Mouse (Mus musculus): ENCODE data around the gene Nelfcd. TPM values are rescaled to one million over a fixed set of nuclear protein-coding genes. Genes with fewer than 3 reads are reported as not detected.
A peak's percentile ranks its signal among the peaks of the same experiment; 100 is the strongest.

The Nelfcd gene
- polyA plus RNA-seq, 1 experiment from 2014 or later: 31.0 TPM

DNA sequence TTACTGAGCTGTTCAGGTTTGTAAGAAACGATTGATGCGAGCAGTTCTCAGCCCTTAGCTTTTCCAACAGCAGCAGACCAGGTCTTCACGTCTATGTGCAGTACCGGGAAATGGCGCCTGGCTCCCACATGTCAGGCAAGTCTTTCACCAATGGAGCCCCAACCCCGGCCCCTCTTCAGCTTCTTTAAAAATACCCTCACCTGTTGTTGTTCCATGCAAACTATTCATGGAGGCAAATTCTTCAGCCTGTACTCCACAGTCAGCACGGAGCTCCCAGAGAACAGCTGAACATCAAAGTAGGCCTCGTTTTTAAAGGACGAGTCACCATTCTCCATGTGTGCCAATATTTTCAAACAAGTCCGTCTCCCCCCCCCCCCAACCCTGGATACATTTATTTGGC is 19.0 kb upstream of the Nelfcd start:
- no peaks in the 10 kb centered on the region for H3K9me3 ChIP-seq (ENCODE audit: control insufficient read depth)
- no peak overlapping the region for H3K4me3 ChIP-seq (ENCODE audit: low read depth, low read length)
- H3K9ac ChIP-seq (ENCODE audit: low read depth, low read length): no peak overlapping the region
- TF ChIP-seq CTCF (IDR thresholded peaks at IDR 0.05; ENCODE audit: low read depth): no peak
- ATAC-seq: no peak
- no peaks in the 10 kb centered on the region for H3K4me1 ChIP-seq (replicated peaks; ENCODE audit: control insufficient read depth, insufficient read depth, low read length)
- H3K27me3 ChIP-seq (replicated peaks; ENCODE audit: control insufficient read depth, insufficient read depth, low read length): no peaks in the 10 kb centered on the region
- 87% methylated on average over 10 of the region's 10 CpGs for WGBS
- H3K36me3 ChIP-seq (ENCODE audit: control insufficient read depth, insufficient read depth): no peaks in the 10 kb centered on the region
- no peak overlapping the region for H3K4me2 ChIP-seq (replicated peaks; ENCODE audit: low read depth)
- H3K27ac ChIP-seq (ENCODE audit: low read depth, low read length): no peak overlapping the region

DNA sequence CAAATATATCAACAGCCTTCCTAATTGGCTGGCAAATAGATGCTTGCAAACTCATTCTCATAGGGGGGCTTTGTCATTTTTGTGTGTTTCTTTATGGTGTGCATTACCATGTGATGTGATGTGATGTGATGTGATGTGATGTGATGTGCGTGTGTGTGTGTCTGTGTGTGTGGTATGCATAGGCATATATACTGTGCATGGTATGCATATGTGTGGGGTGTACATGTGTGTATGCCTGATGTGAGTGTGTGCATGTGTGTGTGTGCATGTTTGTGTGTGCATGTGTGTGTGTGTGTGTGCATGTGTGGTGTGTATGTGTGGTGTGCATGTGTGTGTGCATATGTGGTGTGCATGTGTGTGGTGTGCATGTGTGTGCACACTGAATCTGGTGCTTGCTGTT is 18.5 kb upstream of the Nelfcd start:
- Histone ChIP-seq H3K36me3 (ENCODE audit: control insufficient read depth, insufficient read depth) (no peaks in the 10 kb centered on the region), H3K27me3 (replicated peaks; ENCODE audit: control insufficient read depth, insufficient read depth, low read length) (no peaks in the 10 kb centered on the region), H3K9ac (ENCODE audit: low read depth, low read length) (no peak overlapping the region), H3K9me3 (ENCODE audit: control insufficient read depth) (no peaks in the 10 kb centered on the region), H3K4me2 (replicated peaks; ENCODE audit: low read depth) (no peak overlapping the region), H3K27ac (ENCODE audit: low read depth, low read length) (no peak overlapping the region), H3K4me1 (replicated peaks; ENCODE audit: control insufficient read depth, insufficient read depth, low read length) (no peaks in the 10 kb centered on the region), H3K4me3 (ENCODE audit: low read depth, low read length) (no peak overlapping the region)
- WGBS: 92% methylated on average over 1 of the region's 1 CpGs
- no peak for TF ChIP-seq CTCF (IDR thresholded peaks at IDR 0.05; ENCODE audit: low read depth)
- ATAC-seq: no peak

DNA sequence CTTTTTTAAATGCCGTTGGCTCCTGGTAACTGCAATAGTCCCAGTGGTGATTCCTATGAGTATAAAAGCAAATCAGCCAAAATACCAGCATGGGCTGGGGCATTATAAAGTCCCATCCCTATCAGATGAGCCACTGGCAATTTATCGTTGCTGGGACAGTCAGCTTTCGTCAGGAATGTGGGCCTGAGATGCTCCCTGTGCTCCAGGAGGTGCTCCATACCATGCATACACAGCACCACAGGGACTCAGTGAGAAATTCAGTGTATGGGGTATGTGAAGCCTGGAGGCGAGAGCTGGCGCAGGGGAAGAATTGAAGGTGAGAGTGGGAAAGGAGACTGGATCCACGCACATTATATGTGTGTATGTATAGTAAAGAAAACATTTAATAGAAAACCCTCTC is 17.7 kb upstream of the Nelfcd start:
- H3K36me3 ChIP-seq (ENCODE audit: control insufficient read depth, insufficient read depth): no peaks in the 10 kb centered on the region
- no peak overlapping the region for H3K27ac ChIP-seq (ENCODE audit: low read depth, low read length)
- H3K4me2 ChIP-seq (replicated peaks; ENCODE audit: low read depth): no peak overlapping the region
- no peaks in the 10 kb centered on the region for H3K27me3 ChIP-seq (replicated peaks; ENCODE audit: control insufficient read depth, insufficient read depth, low read length)
- no peaks in the 10 kb centered on the region for H3K9me3 ChIP-seq (ENCODE audit: control insufficient read depth)
- H3K4me1 ChIP-seq (replicated peaks; ENCODE audit: control insufficient read depth, insufficient read depth, low read length): no peaks in the 10 kb centered on the region
- TF ChIP-seq CTCF (IDR thresholded peaks at IDR 0.05; ENCODE audit: low read depth): no peak
- 86% methylated on average over 6 of the region's 6 CpGs for WGBS
- H3K4me3 ChIP-seq (ENCODE audit: low read depth, low read length): no peak overlapping the region
- ATAC-seq: no peak
- H3K9ac ChIP-seq (ENCODE audit: low read depth, low read length): no peak overlapping the region

DNA sequence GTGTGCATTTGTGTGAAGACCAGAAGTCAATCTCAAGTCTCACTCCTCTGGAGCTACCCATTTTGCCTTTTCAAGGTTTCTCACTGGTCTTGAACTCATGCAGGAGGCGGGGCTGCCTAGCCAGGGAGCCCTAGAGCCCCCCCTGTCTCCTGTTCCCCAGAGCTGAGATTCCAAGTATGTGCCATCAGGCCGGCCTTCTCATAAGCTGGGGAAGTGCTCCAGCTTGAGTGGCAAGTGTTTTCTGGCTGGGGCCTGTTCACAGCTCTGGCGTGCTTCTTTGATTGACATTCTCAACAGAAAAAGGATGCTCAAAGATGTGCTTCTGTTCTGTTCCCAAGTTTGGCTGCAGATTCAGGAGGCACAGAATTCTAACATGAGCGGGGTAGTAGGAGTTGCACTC is 15.2 kb upstream of the Nelfcd start:
- H3K27ac ChIP-seq (ENCODE audit: low read depth, low read length): no peak overlapping the region
- H3K9me3 ChIP-seq (ENCODE audit: control insufficient read depth): no peaks in the 10 kb centered on the region
- no peaks in the 10 kb centered on the region for H3K36me3 ChIP-seq (ENCODE audit: control insufficient read depth, insufficient read depth)
- no peak overlapping the region for H3K4me3 ChIP-seq (ENCODE audit: low read depth, low read length)
- no peak overlapping the region for H3K9ac ChIP-seq (ENCODE audit: low read depth, low read length)
- ATAC-seq: no peak
- no peak for TF ChIP-seq CTCF (IDR thresholded peaks at IDR 0.05; ENCODE audit: low read depth)
- no peak overlapping the region for H3K4me2 ChIP-seq (replicated peaks; ENCODE audit: low read depth)
- 82% methylated on average over 4 of the region's 4 CpGs for WGBS
- no peaks in the 10 kb centered on the region for H3K27me3 ChIP-seq (replicated peaks; ENCODE audit: control insufficient read depth, insufficient read depth, low read length)
- H3K4me1 ChIP-seq (replicated peaks; ENCODE audit: control insufficient read depth, insufficient read depth, low read length): no peaks in the 10 kb centered on the region

DNA sequence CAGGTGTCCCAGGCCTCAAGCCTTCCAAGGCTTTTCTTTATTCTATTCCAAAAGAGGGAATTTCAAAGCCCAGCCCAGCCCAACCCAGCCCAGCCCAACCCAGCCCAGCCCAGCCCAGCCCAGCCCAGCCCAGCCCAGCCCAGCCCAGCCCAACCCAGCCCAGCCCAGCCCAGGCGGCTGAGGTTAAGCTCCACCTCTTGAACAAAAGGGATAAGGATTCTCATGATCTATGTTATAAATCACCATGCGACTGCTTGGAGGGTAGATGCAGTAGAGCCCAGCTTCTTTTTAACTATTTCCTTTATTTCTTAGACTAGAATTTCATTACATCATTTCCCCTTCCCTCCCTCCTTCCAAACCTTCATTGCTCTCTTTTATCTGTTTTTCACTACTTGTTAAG is 5.4 kb upstream of the Nelfcd start:
- no peak for TF ChIP-seq CTCF (IDR thresholded peaks at IDR 0.05; ENCODE audit: low read depth)
- Histone ChIP-seq H3K27ac (ENCODE audit: low read depth, low read length) (no peak overlapping the region), H3K4me3 (ENCODE audit: low read depth, low read length) (no peak overlapping the region), H3K36me3 (ENCODE audit: control insufficient read depth, insufficient read depth) (no peaks in the 10 kb centered on the region), H3K4me1 (replicated peaks; ENCODE audit: control insufficient read depth, insufficient read depth, low read length) (no peaks in the 10 kb centered on the region), H3K4me2 (replicated peaks; ENCODE audit: low read depth) (no peak overlapping the region), H3K27me3 (replicated peaks; ENCODE audit: control insufficient read depth, insufficient read depth, low read length) (no peaks in the 10 kb centered on the region), H3K9me3 (ENCODE audit: control insufficient read depth) (no peaks in the 10 kb centered on the region), H3K9ac (ENCODE audit: low read depth, low read length) (no peak overlapping the region)
- 39% methylated on average over 2 of the region's 2 CpGs for WGBS
- 0 out of 2 replicates have a peak, but pooled peaks have one; percentile 33 for ATAC-seq

DNA sequence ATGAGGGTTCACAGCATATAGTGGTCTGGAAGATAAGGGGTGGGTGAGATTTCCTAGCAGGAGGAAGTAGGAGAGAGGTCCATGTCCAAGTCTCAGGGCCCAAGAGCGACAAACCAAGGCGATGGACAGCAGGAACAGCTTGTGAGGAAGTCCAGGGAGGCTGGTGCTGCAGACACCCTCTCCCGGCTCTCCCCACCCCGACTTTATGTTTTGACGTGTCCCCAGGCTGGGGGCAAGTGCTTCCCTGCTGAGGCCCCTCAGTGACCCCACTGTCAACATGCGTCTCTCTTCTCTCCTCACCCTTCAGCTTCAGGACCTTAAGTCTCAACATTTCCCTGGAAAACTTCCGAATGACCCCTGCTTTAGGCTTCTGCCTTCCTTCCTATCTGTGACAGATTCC is 2.5 kb upstream of the Nelfcd start:
- 66% methylated on average over 7 of the region's 7 CpGs for WGBS
- no peak for ATAC-seq
- H3K4me3 ChIP-seq (ENCODE audit: low read depth, low read length): no peak overlapping the region
- H3K9ac ChIP-seq (ENCODE audit: low read depth, low read length): no peak overlapping the region
- no peak overlapping the region for H3K27ac ChIP-seq (ENCODE audit: low read depth, low read length)
- H3K9me3 ChIP-seq (ENCODE audit: control insufficient read depth): no peaks in the 10 kb centered on the region
- no peak overlapping the region for H3K4me2 ChIP-seq (replicated peaks; ENCODE audit: low read depth)
- 0 out of 2 replicates have a peak, but pooled peaks cover 4% of the 10 kb centered on the region for H3K4me1 ChIP-seq (replicated peaks; ENCODE audit: control insufficient read depth, insufficient read depth, low read length)
- no peaks in the 10 kb centered on the region for H3K27me3 ChIP-seq (replicated peaks; ENCODE audit: control insufficient read depth, insufficient read depth, low read length)
- H3K36me3 ChIP-seq (ENCODE audit: control insufficient read depth, insufficient read depth): no peaks in the 10 kb centered on the region
- no peak for TF ChIP-seq CTCF (IDR thresholded peaks at IDR 0.05; ENCODE audit: low read depth)

All from intestine, postnatal 0 days (tissue).